Mouse (Mus musculus) thymus, postnatal 25 days (tissue): ENCODE measurements around the gene Tmem136.
A peak's percentile ranks its signal among the peaks of the same experiment; 100 is the strongest.
"Not testable (repeated sequence)": the region's sequence is repeated elsewhere in the genome, so short reads cannot be mapped to it uniquely, and the experiment has no call there.

Source experiments
- DNase-seq: peaks from one replicate; pipeline ENCODE4 v3.0.0; 2022

Tmem136 gene

GRCm38 (mm10) chr9:43116134-43116996 lies at the start of gene Tmem136:
Gene Tmem136, minus strand, starts transcription at chr9:43116570.
- peak; percentile 22 for DNase-seq

GRCm38 (mm10) chr9:43155960-43156359 lies 39.6 kb upstream of the Tmem136 start:
- no peak for DNase-seq

DNA sequence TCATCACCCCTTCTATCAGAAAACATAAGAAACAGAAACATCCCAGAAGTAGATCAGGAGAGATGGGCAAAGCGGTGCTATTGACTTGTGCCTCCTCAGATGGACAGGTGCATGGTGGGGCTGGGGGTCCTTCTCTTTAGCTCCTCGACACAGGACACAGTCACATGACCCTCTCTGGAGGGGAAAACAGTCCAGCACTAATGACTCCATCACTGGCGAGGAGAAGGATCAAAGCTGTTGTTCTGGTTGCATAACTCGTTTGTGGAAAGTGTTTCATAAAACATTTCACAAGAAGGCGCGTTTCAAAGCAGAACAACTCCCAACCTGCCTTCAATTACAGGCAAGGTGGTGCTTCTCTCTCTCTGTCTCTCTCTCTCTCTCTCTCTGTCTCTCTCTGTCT lies 35.4 kb upstream of the Tmem136 start:
- DNase-seq: no peak

GRCm38 (mm10) chr9:43150957-43151356 lies 34.6 kb upstream of the Tmem136 start:
- DNase-seq: no peak

DNA sequence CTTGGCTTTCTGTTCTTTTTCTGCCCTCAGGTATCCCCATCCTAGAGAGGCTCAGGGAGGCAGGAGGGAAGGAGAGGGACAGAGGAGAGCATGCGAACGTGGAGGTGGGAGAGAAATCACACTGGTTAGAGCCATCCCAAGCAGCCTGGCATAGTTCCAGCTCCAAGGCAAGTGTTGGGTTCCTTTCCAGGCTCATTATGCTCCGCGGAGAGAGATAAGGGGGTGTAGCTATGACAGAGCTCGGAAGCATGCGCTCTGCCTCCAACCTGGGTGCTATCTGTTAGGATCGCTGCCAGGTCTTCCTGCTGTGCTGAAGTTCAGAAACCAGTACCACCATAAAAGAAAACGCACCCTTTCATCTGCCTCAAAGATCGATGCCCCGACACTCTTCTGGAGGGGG lies 33.7 kb upstream of the Tmem136 start:
- no peak for DNase-seq

- DNase-seq: no peak
Measured at GRCm38 (mm10) chr9:43149498-43149897, 33.1 kb upstream of the Tmem136 start.

GRCm38 (mm10) chr9:43145196-43145595 lies 28.8 kb upstream of the Tmem136 start:
- no peak for DNase-seq

GRCm38 (mm10) chr9:43144206-43144810 lies 27.9 kb upstream of the Tmem136 start:
- DNase-seq: no peak

DNA sequence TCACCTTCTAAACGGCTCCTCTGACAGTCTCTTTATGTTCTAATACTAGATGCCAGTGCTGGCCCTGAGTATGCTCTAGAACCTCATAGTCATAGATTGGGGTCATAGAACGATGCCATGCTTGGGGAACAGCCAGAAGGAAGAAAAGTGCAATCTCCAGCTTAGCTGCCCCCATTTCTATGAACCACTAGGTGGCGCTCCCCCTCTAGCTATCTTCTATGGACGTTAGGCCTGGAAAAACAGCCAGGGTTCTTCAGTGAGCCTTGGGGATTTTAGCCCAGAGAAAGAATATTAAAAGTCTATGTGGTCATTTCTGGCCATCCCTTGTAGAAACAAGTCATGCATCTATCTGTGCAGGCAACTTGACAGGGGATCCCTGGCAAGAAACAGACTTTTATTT lies 25.5 kb upstream of the Tmem136 start:
- DNase-seq: peak; percentile 32

DNA sequence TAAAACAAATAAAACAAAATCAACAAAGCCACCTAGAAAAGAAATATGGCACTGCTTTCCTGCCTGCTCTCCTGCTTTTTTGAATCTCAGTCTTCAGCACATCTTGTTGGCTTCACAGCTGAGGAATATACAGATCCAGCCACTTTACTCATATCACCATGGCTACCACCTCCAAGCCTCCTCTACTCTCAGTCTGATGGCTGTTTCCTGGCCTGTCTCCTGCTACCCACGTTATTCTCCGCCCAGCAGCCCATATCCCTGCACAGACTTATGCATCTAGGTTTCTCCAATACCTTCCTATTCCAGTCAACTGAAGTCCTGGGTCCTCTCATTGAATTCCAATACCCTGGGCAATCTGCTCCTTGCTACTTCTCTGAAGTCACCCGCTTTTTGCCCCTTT lies 17.2 kb upstream of the Tmem136 start:
- no peak for DNase-seq

DNA sequence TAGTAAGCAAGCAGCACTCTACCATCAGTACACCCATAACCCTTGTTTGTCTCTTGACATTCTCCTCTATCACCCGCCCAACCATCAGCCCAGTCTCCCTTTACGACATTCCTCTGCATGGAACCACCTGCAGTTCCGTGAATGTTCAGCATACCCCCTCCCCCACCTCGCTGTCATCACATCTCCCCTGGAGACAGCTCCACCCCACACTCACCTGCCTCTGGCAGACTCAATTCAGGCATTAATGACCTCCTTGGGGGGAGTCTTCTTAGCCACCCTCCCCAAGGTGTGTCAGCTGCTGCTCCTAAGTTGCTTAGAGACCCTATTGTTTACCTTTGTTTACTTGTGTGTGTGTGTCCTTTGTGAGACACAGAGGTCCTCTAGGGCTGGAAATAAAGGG lies 16.0 kb upstream of the Tmem136 start:
- DNase-seq: no peak

DNA sequence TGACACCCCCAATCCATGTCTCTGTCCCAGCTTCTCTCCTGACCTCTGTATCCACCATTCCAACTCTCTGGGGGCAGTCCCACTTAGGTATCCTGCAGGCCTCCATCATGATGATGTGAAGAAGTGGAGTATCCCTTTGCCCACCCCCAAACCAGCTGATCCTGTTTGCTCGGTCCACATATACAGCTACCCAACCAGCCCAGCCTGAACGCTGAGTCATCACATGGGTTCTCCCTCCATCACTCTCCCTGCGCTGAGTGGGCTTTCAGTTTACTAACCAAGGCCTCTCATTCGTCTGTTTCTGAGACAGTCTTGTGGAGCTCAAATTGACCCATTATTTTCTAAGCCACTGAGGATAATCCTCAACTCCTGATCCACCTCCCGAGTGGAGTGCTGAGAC lies 15.6 kb upstream of the Tmem136 start:
- no peak for DNase-seq

DNA sequence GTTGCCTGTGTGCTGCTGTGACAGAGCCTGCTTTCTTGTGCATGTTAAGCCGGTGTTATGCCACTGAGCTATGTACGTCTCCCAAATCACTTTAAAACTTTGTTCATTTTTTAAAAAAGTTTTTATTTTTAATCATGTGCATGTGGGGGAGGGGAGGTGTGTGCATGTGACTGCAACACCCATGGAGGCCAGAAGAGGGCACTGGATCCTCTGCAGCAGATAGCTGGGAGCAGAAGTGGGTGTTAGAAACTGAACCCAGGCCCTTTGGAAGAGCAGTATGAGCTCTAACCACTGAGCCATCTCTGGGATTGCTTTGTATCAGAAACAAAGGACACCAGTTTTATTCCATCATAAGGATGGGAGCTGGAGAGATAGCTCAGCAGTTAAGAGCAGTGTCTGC lies 14.3 kb upstream of the Tmem136 start:
- no peak for DNase-seq

GRCm38 (mm10) chr9:43127101-43127787 lies 10.9 kb upstream of the Tmem136 start:
- no peak for DNase-seq

GRCm38 (mm10) chr9:43122379-43122778 lies 6.0 kb upstream of the Tmem136 start:
- no peak for DNase-seq

GRCm38 (mm10) chr9:43121948-43122347 lies 5.6 kb upstream of the Tmem136 start:
- DNase-seq: not testable (repeated sequence)

DNA sequence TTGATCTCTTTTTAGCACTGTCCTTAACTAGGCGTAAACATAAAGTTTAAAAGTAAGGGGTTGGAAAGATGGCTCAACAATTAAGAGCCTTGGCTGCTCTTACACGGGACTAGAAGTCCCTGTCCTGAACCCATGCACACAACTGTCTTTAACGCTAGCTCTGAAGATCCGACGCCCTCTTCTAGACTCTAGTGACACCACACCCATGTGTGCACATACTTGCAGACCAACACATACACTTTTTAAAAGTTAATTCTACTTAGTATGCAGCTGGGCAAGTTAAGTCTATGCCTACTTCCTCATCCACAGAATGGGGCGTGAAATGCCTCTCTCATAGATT lies 597 bp upstream of the Tmem136 start:
- no peak for DNase-seq

DNA sequence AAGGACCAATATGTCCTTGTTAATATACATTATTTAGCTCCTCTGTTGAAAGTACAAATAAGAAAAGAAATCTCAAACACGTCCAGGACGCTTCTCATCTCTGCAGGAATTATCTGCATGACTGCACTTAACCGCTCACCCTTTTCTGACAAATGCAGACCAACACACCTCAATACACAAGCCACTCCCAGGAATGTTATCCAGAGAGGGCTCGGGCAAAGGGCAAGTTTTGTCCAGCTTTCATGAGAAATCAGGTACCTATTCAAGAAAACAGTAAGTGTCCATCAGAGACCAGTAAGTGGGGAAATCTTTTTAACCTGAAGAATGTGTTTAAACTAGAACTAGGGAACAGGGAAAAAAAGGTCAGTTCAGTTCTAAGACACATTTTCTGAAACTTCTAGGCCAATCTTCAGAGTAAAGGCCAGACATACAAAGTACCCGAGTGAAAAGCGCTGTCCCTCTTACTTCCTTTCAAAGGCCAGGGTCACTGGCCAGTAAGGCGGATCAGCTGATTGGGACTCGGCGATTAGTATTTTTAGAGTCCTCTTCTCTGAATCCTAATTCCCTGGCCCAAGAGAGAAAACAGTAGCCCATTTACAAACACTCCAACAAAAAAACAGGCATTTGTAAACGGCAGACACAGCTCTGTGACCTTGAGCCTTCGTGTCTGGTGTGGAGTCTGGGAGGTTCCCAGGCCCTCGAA lies 788 bp downstream of the Tmem136 start:
- DNase-seq: no peak

DNA sequence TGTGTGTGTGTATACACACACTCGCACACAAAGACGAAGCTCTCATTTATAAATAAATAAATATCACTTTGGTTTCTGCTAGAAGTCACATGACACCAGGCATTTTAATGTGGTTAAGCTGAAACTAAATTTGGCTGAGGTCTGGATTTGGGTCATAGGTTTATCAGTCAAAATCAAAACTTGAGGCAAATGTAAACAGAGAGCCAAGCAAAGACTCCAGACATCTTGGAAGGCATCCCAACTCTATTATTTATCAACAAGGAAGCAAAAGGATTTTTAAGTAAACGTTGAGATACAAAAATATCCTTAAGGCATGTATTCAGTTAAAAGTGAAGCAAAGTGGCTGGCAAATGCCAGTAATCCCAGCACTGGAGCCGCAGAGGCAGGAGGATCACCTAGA lies 1.5 kb downstream of the Tmem136 start:
- no peak for DNase-seq

DNA sequence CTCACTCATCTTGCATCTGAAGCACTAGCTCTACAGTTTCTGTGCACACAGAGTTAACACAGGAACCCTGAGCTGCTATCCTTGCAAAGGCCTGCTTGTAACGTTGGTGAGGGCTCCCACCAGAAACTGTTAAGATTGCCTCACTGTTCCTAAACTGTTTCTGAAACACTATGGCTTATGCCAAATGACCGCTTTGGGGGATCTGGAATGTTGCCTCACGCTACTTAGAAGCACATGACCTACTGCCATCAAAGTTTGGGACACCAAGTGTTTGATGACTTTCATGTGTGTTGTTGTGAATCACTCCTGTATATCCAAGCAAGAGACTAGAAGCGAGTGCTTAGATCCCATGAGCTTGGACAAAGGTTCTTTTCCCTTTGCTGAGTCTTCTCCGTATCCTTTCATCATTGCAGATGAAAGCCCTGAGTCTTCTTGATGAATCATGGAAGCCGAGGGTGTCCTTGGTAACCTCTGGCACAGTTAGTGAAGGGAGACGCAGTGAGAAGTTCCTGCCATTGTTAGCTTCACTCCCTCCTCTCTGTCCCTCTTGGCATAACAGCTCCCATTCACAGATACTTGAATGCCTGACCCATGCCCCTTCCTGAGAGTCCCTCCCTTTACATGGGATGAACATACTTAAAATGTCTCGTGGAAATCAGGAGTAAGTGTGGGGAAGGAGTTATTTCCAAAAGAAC lies 5.9 kb downstream of the Tmem136 start:
- no peak for DNase-seq

DNA sequence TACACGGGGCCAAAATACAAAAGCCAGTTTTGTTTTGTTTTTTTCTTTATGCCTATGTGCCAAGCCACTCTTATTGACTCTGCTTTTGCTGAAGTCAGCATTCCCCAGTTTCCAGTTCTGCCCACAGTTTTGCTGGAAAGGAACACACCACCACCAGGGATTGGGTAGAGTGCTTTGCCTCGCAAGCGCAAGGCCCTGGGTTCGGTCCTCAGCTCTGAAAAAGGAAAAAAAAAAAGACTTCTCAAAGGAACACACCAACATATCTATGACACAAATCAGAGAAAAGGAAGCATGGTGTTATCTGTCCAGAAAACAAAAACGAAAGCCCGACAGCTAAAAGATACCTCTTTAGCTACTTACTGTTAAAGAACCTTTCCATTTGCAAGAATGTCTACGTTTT lies 7.2 kb downstream of the Tmem136 start:
- no peak for DNase-seq

- no peak for DNase-seq
Measured at GRCm38 (mm10) chr9:43108721-43109120, 7.6 kb downstream of the Tmem136 start.

GRCm38 (mm10) chr9:43108081-43108480 lies 8.3 kb downstream of the Tmem136 start:
- no peak for DNase-seq
